ENCODE assay signal across 8 mouse cellular contexts in genomic region chr6:121271707-121272074, GRCm38 (mm10). TPM values are rescaled to one million over a fixed set of nuclear protein-coding genes. Genes with fewer than 3 reads are reported as not detected.
DNase-seq lines count a peak whose midpoint lies in the region; ATAC-seq and TF ChIP-seq lines count a peak whose summit lies in the region.
"Had no signal": no experiment of that assay in that cellular context is flagged by ENCODE, and none has a peak within 500 bp of the region (broad histone marks: within the 10 kb centered on the region; RNA-seq: fewer than 3 reads in every experiment).

No protein-coding gene starts in this region.

- TF ChIP-seq EP300 in lung, postnatal 0 days (IDR thresholded peaks at IDR 0.05) = no peak

- ATAC-seq in lung, postnatal 0 days = 0 out of 2 replicates have a peak, but pooled peaks have one; percentile 5
- peak; percentile 44 for ATAC-seq in forebrain, embryonic 15.5 days (replicated peaks)
- no peak for ATAC-seq in liver, embryonic 13.5 days (ENCODE audit: low read depth)
- ATAC-seq in stomach, embryonic 16.5 days (ENCODE audit: insufficient read depth, low FRiP score) = no peak

- no peak for DNase-seq in lung, postnatal 0 days (ENCODE audit: low spot score)
- no peak for DNase-seq in lung, postnatal 36 days
- DNase-seq in liver, embryonic 13.5 days = no peak
- no peak for DNase-seq in left cerebral cortex, adult 11 months (ENCODE audit: low spot score)
- DNase-seq in layer of hippocampus, postnatal 14 days (ENCODE audit: low spot score in 2 of 2) = no peak

- no peak overlapping the region for H3K27ac ChIP-seq in lung, postnatal 0 days (ENCODE audit: low read length)
- H3K27ac ChIP-seq in forebrain, embryonic 15.5 days (replicated peaks) = no peak overlapping the region
- no peak overlapping the region for H3K27ac ChIP-seq in liver, embryonic 13.5 days
- no peak overlapping the region for H3K27ac ChIP-seq in stomach, embryonic 16.5 days (ENCODE audit: low read length)

- TF ChIP-seq CTCF in lung, postnatal 0 days (IDR thresholded peaks at IDR 0.05) = no peak

- no peak overlapping the region for H3K9ac ChIP-seq in lung, postnatal 0 days (replicated peaks; ENCODE audit: low read depth)
- no peak overlapping the region for H3K9ac ChIP-seq in forebrain, embryonic 15.5 days (replicated peaks)
- no peak overlapping the region for H3K9ac ChIP-seq in liver, embryonic 13.5 days
- H3K9ac ChIP-seq in stomach, embryonic 16.5 days (ENCODE audit: low read length) = no peak overlapping the region

- no peaks in the 10 kb centered on the region for H3K9me3 ChIP-seq in lung, postnatal 0 days (ENCODE audit: low read length)
- H3K9me3 ChIP-seq in forebrain, embryonic 15.5 days = no peaks in the 10 kb centered on the region
- no peaks in the 10 kb centered on the region for H3K9me3 ChIP-seq in liver, embryonic 13.5 days (replicated peaks)
- no peaks in the 10 kb centered on the region for H3K9me3 ChIP-seq in stomach, embryonic 16.5 days (replicated peaks; ENCODE audit: control insufficient read depth, low read length)

- H3K36me3 ChIP-seq in lung, postnatal 0 days (ENCODE audit: insufficient read depth, low read length) = no peaks in the 10 kb centered on the region; the same call in 1 of the 2 replicates
- no peaks in the 10 kb centered on the region for H3K36me3 ChIP-seq in forebrain, embryonic 15.5 days
- H3K36me3 ChIP-seq in liver, embryonic 13.5 days = no peaks in the 10 kb centered on the region
- no peaks in the 10 kb centered on the region for H3K36me3 ChIP-seq in stomach, embryonic 16.5 days (ENCODE audit: control insufficient read depth, insufficient read depth, low read length)

- no peaks in the 10 kb centered on the region for H3K4me1 ChIP-seq in lung, postnatal 0 days (ENCODE audit: insufficient read depth, low read depth, low read length)
- H3K4me1 ChIP-seq in forebrain, embryonic 15.5 days = 0 out of 2 replicates have a peak, but pooled peaks cover 4% of the 10 kb centered on the region
- H3K4me1 ChIP-seq in liver, embryonic 13.5 days (replicated peaks) = no peaks in the 10 kb centered on the region; the same call in 1 of the 2 replicates
- no peaks in the 10 kb centered on the region for H3K4me1 ChIP-seq in stomach, embryonic 16.5 days (ENCODE audit: control insufficient read depth, insufficient read depth, low read length)

- H3K27me3 ChIP-seq in lung, postnatal 0 days (replicated peaks; ENCODE audit: insufficient read depth, low read length) = no peaks in the 10 kb centered on the region
- H3K27me3 ChIP-seq in forebrain, embryonic 15.5 days = no peaks in the 10 kb centered on the region
- no peaks in the 10 kb centered on the region for H3K27me3 ChIP-seq in liver, embryonic 13.5 days
- no peaks in the 10 kb centered on the region for H3K27me3 ChIP-seq in stomach, embryonic 16.5 days (ENCODE audit: control insufficient read depth, insufficient read depth, low read length)

- no peak overlapping the region for H3K4me3 ChIP-seq in lung, postnatal 0 days (ENCODE audit: low read depth, low read length)
- no peak overlapping the region for H3K4me3 ChIP-seq in forebrain, embryonic 15.5 days
- H3K4me3 ChIP-seq in liver, embryonic 13.5 days (replicated peaks) = peak overlapping the region; percentile 68
- no peak overlapping the region for H3K4me3 ChIP-seq in stomach, embryonic 16.5 days (replicated peaks; ENCODE audit: low read length)

- WGBS in lung, postnatal 0 days = 8% methylated on average over 4 of the region's 4 CpGs
- 14% methylated on average over 4 of the region's 4 CpGs for whole genome bisulfite sequencing in forebrain, embryonic 15.5 days
- 10% methylated on average over 4 of the region's 4 CpGs for WGBS in liver, embryonic 13.5 days (ENCODE audit: insufficient replicate concordance)
- WGBS in stomach, embryonic 16.5 days = 16% methylated on average over 4 of the region's 4 CpGs

- H3K4me2 ChIP-seq in lung, postnatal 0 days (replicated peaks; ENCODE audit: low read depth, low read length) = no peak overlapping the region
- H3K4me2 ChIP-seq in forebrain, embryonic 15.5 days (replicated peaks) = no peak overlapping the region
- H3K4me2 ChIP-seq in liver, embryonic 13.5 days = peak overlapping the region; percentile 77
- peak overlapping the region; percentile 68; the same call in 1 of the 2 replicates for H3K4me2 ChIP-seq in stomach, embryonic 16.5 days (ENCODE audit: low read depth, low read length)

RNA-seq across cellular contexts. Expression of gene Usp18, which starts 26.0 kb away (rescaled TPM):
- 27.0 and 30.4 TPM in 2 replicates for polyA plus RNA-seq in lung, postnatal 0 days (2015; fragmentation: Nextera tagmentation; extraction: Ambion mirVana)
- 0.64 and 0.92 TPM in 2 replicates for polyA plus RNA-seq in forebrain, embryonic 15.5 days (2015; fragmentation: Nextera tagmentation; extraction: Ambion mirVana)
- 6.3 and 7.1 TPM in 2 replicates for polyA plus RNA-seq in liver, embryonic 13.5 days (2015; fragmentation: Nextera tagmentation; extraction: Ambion mirVana)
- polyA plus RNA-seq in stomach, embryonic 16.5 days (2015; fragmentation: Nextera tagmentation; extraction: Ambion mirVana) = 2.9 and 3.1 TPM in 2 replicates
- total RNA-seq in layer of hippocampus, postnatal 14 days (2021) = not detected

RNA-seq across cellular contexts. Expression of gene Slc6a13, which starts 28.3 kb away (rescaled TPM):
- 0.26 and 0.42 TPM in 2 replicates for polyA plus RNA-seq in lung, postnatal 0 days (2015; fragmentation: Nextera tagmentation; extraction: Ambion mirVana)
- polyA plus RNA-seq in forebrain, embryonic 15.5 days (2015; fragmentation: Nextera tagmentation; extraction: Ambion mirVana) = 16.4 and 18.6 TPM in 2 replicates
- polyA plus RNA-seq in liver, embryonic 13.5 days (2015; fragmentation: Nextera tagmentation; extraction: Ambion mirVana) = 18.6 and 21.2 TPM in 2 replicates
- polyA plus RNA-seq in stomach, embryonic 16.5 days (2015; fragmentation: Nextera tagmentation; extraction: Ambion mirVana) = 2.0 and 2.9 TPM in 2 replicates
- total RNA-seq in layer of hippocampus, postnatal 14 days (2021) = 10 to 100 TPM; 10.2 to 12.8 TPM
- polyA plus RNA-seq: Patski had no signal

Comparison
In these comparisons a context has a peak if more than half of its experiments do, and no peak if none do; other contexts are left out.
1. ATAC-seq: peak in lung, postnatal 0 days (single experiment) and forebrain, embryonic 15.5 days (single experiment); none in liver, embryonic 13.5 days (single experiment) and stomach, embryonic 16.5 days (single experiment).
2. H3K4me2 ChIP-seq: peak in liver, embryonic 13.5 days (single experiment) and stomach, embryonic 16.5 days (single experiment); none in lung, postnatal 0 days (single experiment) and forebrain, embryonic 15.5 days (single experiment).